Mouse (Mus musculus): ENCODE measurements at regions not wholly inside any gene's neighbourhood (a gene's known extent, or its start where the extent isn't known, plus 50 kb on each side); places are given as distances from the start of the nearest gene placed in this dataset.

DNA sequence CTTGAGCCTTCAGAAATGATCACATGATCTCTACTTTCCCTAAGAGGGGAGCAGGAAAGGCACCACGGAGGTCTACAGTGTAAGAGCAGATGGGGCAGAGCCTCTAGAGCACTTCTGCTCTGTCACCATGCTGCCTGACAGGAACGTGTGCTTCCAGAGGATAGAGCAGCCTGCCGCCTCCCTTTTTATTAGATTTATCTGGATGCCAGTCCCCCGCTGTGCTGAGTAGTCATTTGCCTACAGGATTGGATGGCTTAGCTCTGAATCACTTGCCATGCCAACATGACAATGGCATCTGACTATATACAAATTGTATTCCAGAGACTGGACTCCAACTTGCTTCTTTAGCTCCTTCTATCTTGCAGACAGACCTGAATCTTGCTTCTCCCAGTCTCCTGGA, 234.2 kb upstream of the Rbfox1 start:
- DNase-seq (ENCODE audit: low spot score) = no peak
- 52% methylated on average over 4 of the region's 4 CpGs for WGBS
- no peak overlapping the region for H3K4me3 ChIP-seq
- H3K4me1 ChIP-seq = no peaks in the 10 kb centered on the region
- no peak overlapping the region for H3K27ac ChIP-seq
- H3K36me3 ChIP-seq = no peaks in the 10 kb centered on the region
- no peaks in the 10 kb centered on the region for H3K27me3 ChIP-seq (ENCODE audit: insufficient read depth, poor library complexity, severe bottlenecking)
- H3K9me3 ChIP-seq = no peaks in the 10 kb centered on the region

DNA sequence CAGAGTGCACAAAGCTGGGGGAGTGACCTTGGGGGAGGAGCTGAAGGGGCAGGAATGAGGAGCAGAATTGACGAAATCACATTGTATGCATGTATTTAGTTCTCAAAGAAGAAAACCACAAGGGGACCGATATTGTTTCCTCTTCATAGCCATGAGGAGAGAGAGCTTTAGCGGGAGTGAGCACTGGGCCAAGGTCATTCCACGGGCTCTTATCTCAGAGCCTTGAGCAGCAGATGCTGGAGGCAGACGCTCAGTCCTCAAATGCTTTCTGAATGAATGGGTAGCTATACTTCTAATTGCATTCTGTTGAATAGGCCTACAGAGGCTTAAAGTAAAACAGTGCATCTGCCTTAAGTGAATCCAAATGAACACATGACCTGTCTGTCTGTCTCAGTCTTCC, 245.2 kb upstream of the Rbfox1 start:
- H3K4me3 ChIP-seq = no peak overlapping the region
- no peak for DNase-seq (ENCODE audit: low spot score)
- no peaks in the 10 kb centered on the region for H3K4me1 ChIP-seq
- H3K36me3 ChIP-seq = no peaks in the 10 kb centered on the region
- no peak overlapping the region for H3K27ac ChIP-seq
- H3K27me3 ChIP-seq (ENCODE audit: insufficient read depth, poor library complexity, severe bottlenecking) = no peaks in the 10 kb centered on the region
- WGBS = 74% methylated on average over 5 of the region's 5 CpGs
- no peaks in the 10 kb centered on the region for H3K9me3 ChIP-seq

- no peak for DNase-seq (ENCODE audit: low spot score)
- WGBS = 68% methylated on average over 3 of the region's 3 CpGs
- H3K4me3 ChIP-seq = no peak overlapping the region
- H3K9me3 ChIP-seq = no peaks in the 10 kb centered on the region
- H3K4me1 ChIP-seq = no peaks in the 10 kb centered on the region
- H3K27me3 ChIP-seq (ENCODE audit: insufficient read depth, poor library complexity, severe bottlenecking) = no peaks in the 10 kb centered on the region
- no peak overlapping the region for H3K27ac ChIP-seq
- H3K36me3 ChIP-seq = no peaks in the 10 kb centered on the region
Observed at GRCm38 (mm10) chr16:5629996-5630395, 255.2 kb upstream of the Rbfox1 start.

GRCm38 (mm10) chr16:5627910-5628309, 257.2 kb upstream of the Rbfox1 start:
- no peaks in the 10 kb centered on the region for H3K4me1 ChIP-seq
- H3K36me3 ChIP-seq = no peaks in the 10 kb centered on the region
- H3K9me3 ChIP-seq = no peaks in the 10 kb centered on the region
- H3K4me3 ChIP-seq = no peak overlapping the region
- no peak overlapping the region for H3K27ac ChIP-seq
- WGBS = 72% methylated on average over 4 of the region's 4 CpGs
- H3K27me3 ChIP-seq (ENCODE audit: insufficient read depth, poor library complexity, severe bottlenecking) = no peaks in the 10 kb centered on the region
- DNase-seq (ENCODE audit: low spot score) = no peak

DNA sequence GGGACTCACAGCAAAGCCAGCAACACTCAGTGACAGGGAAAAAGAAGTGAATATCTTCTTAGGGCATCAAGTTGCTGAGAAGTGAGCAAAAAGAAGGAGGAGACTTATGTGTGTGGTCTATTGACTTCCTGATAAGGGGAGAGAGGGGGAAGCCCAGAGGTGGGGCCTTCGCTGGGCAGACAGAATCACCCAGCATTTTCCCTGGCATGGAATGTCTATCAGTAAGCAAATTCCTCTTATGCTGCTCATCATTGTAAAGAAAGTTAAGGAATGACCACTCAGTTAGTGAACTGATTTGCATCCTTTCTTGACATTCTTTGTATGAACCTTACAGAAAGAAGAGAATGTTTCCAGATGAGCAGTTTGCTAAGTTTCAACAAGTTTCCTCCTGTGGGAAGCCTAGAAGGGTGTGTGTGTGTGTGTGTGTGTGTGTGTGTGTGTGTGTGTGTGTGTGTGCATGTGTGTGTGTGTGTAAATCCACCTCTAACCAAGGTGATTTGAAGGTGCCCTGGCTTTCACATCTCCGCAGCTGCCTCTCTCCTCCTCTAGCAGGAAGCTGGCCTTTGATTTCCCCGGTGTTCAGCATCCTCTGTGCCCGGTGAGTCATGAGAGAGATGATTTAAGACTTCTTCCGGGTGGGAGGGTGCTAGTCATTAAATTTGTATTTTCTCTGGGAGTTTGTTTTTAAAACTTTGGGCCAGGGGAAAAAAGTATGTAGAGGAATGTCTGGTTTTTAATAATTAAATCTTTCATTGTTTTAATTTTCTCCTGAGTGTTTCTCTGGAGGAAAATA, 257.8 kb upstream of the Rbfox1 start:
- 50% methylated on average over 5 of the region's 5 CpGs for WGBS
- Histone ChIP-seq H3K36me3 (no peaks in the 10 kb centered on the region), H3K4me1 (no peaks in the 10 kb centered on the region), H3K27me3 (ENCODE audit: insufficient read depth, poor library complexity, severe bottlenecking) (no peaks in the 10 kb centered on the region), H3K27ac (no peak overlapping the region), H3K9me3 (no peaks in the 10 kb centered on the region), H3K4me3 (no peak overlapping the region)
- DNase-seq (ENCODE audit: low spot score) = no peak

GRCm38 (mm10) chr16:5625159-5625558, 260.0 kb upstream of the Rbfox1 start:
- no peaks in the 10 kb centered on the region for H3K9me3 ChIP-seq
- H3K36me3 ChIP-seq = no peaks in the 10 kb centered on the region
- H3K27ac ChIP-seq = no peak overlapping the region
- WGBS = 54% methylated on average over 3 of the region's 3 CpGs
- H3K4me3 ChIP-seq = no peak overlapping the region
- DNase-seq (ENCODE audit: low spot score) = no peak
- H3K4me1 ChIP-seq = no peaks in the 10 kb centered on the region
- H3K27me3 ChIP-seq (ENCODE audit: insufficient read depth, poor library complexity, severe bottlenecking) = no peaks in the 10 kb centered on the region

- Histone ChIP-seq H3K27me3 (ENCODE audit: insufficient read depth, poor library complexity, severe bottlenecking) (no peaks in the 10 kb centered on the region), H3K36me3 (no peaks in the 10 kb centered on the region), H3K4me3 (no peak overlapping the region), H3K9me3 (no peaks in the 10 kb centered on the region), H3K27ac (no peak overlapping the region), H3K4me1 (no peaks in the 10 kb centered on the region)
- WGBS = 83% methylated on average over 3 of the region's 3 CpGs
- no peak for DNase-seq (ENCODE audit: low spot score)
Observed at GRCm38 (mm10) chr16:5620566-5620965, 264.6 kb upstream of the Rbfox1 start.

DNA sequence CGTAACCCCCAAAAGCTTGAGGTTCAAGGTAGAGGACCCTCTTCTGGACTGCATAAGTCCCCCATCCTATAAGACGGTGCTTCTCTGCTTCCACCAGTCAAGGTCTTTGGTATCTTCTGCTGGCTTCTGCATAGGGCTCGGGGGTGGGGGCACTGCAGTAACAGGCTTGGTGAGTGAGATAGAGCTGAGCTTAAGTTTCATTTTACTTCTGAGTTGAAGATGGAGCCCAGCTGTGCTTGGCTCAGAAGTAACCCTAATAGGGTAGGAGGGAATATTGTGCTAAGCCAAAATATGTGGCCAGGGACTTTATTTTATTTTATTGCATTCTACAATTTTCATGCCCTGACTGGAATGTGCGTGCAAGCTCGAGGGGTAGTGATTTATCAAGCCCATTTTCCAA, 268.8 kb upstream of the Rbfox1 start:
- DNase-seq (ENCODE audit: low spot score) = no peak
- Histone ChIP-seq H3K4me3 (no peak overlapping the region), H3K9me3 (no peaks in the 10 kb centered on the region), H3K27me3 (ENCODE audit: insufficient read depth, poor library complexity, severe bottlenecking) (no peaks in the 10 kb centered on the region), H3K27ac (no peak overlapping the region), H3K36me3 (no peaks in the 10 kb centered on the region), H3K4me1 (no peaks in the 10 kb centered on the region)
- 76% methylated on average over 5 of the region's 5 CpGs for WGBS

- H3K27me3 ChIP-seq (ENCODE audit: insufficient read depth, poor library complexity, severe bottlenecking) = no peaks in the 10 kb centered on the region
- DNase-seq (ENCODE audit: low spot score) = no peak
- H3K27ac ChIP-seq = no peak overlapping the region
- H3K4me1 ChIP-seq = no peaks in the 10 kb centered on the region
- 75% methylated on average over 6 of the region's 6 CpGs for WGBS
- H3K9me3 ChIP-seq = no peaks in the 10 kb centered on the region
- no peaks in the 10 kb centered on the region for H3K36me3 ChIP-seq
- H3K4me3 ChIP-seq = no peak overlapping the region
Observed at GRCm38 (mm10) chr16:5595359-5595758, 289.8 kb upstream of the Rbfox1 start.

DNA sequence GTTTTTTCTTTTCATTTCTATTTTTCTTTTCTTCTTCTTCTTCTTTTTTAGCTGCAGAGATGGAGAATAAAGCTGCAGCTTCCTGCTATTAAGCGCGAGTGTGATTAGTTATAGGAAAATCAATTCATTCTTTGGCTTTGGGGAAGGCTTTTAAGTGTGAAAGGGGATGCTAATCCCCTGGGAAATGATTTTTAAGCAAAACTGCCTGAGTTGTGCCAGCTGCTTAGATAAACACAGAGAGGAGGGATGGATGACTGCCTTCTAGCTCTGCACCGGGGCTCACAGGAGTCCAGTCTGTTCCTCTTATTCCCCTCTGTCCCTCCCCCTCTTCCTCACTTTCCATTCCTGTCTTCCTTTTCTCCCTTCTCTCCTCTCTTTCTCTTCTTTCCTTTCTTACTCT, 306.8 kb upstream of the Rbfox1 start:
- DNase-seq (ENCODE audit: low spot score) = no peak
- 78% methylated on average over 3 of the region's 3 CpGs for WGBS
- Histone ChIP-seq H3K4me1 (no peaks in the 10 kb centered on the region), H3K27me3 (ENCODE audit: insufficient read depth, poor library complexity, severe bottlenecking) (no peaks in the 10 kb centered on the region), H3K36me3 (no peaks in the 10 kb centered on the region), H3K27ac (no peak overlapping the region), H3K9me3 (no peaks in the 10 kb centered on the region), H3K4me3 (no peak overlapping the region)

GRCm38 (mm10) chr16:5572780-5573179, 312.4 kb upstream of the Rbfox1 start:
- no peaks in the 10 kb centered on the region for H3K4me1 ChIP-seq
- DNase-seq (ENCODE audit: low spot score) = no peak
- H3K4me3 ChIP-seq = no peak overlapping the region

DNA sequence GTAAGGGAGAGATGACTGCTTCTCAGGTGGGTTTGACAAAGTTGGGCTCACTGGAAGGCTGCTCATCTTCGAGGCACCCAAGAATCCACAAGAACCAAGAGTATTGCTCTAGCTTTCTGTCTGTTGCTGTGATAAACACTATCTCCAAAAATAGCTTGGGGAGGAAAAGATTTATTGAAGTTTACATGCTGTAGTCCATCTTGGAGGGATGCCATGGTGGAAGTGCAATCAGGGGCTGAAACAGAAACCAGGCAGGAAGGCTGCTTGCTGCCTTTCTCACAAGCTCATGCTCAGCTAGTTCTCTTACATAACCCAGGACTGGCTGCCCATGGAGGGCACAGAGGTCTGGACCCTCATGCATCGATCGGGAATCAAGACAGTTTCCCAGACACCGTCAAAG, 314.5 kb upstream of the Rbfox1 start:
- H3K27ac ChIP-seq = no peak overlapping the region
- H3K9me3 ChIP-seq = no peaks in the 10 kb centered on the region
- H3K36me3 ChIP-seq = no peaks in the 10 kb centered on the region
- no peaks in the 10 kb centered on the region for H3K4me1 ChIP-seq
- 88% methylated on average over 4 of the region's 4 CpGs for WGBS
- H3K4me3 ChIP-seq = no peak overlapping the region
- DNase-seq (ENCODE audit: low spot score) = no peak
- H3K27me3 ChIP-seq (ENCODE audit: insufficient read depth, poor library complexity, severe bottlenecking) = no peaks in the 10 kb centered on the region

More at GRCm38 (mm10) chr16:5572780-5573179, 312.4 kb upstream of the Rbfox1 start:
- H3K27me3 ChIP-seq (ENCODE audit: insufficient read depth, poor library complexity, severe bottlenecking) = no peaks in the 10 kb centered on the region
- H3K27ac ChIP-seq = no peak overlapping the region
- H3K9me3 ChIP-seq = no peaks in the 10 kb centered on the region
- H3K36me3 ChIP-seq = no peaks in the 10 kb centered on the region

DNA sequence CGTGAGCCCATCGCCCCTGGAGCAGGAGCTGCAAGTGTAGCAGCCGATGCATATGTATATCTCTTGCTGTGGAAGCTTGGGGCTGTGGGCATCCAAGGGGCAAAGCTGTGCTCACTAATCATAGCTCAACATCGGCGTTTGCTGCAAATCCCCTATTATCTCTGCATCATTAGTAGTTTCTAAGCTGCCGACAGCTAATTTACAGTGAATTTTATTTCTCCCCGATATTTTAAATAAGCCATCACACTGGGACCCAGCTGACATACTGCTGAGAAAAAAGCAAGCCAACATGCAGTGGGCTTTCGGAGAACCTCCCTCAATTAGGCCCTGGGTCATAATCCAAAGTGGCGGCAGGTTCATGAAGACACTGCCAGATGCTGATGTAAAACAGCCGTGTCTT, 313.3 kb upstream of the Eef2kmt start:
- H3K27ac ChIP-seq = no peak overlapping the region
- H3K27me3 ChIP-seq (ENCODE audit: insufficient read depth, poor library complexity, severe bottlenecking) = no peaks in the 10 kb centered on the region
- no peaks in the 10 kb centered on the region for H3K4me1 ChIP-seq
- H3K4me3 ChIP-seq = no peak overlapping the region
- DNase-seq (ENCODE audit: low spot score) = no peak
- no peaks in the 10 kb centered on the region for H3K9me3 ChIP-seq
- H3K36me3 ChIP-seq = no peaks in the 10 kb centered on the region
- WGBS = 81% methylated on average over 10 of the region's 10 CpGs

DNA sequence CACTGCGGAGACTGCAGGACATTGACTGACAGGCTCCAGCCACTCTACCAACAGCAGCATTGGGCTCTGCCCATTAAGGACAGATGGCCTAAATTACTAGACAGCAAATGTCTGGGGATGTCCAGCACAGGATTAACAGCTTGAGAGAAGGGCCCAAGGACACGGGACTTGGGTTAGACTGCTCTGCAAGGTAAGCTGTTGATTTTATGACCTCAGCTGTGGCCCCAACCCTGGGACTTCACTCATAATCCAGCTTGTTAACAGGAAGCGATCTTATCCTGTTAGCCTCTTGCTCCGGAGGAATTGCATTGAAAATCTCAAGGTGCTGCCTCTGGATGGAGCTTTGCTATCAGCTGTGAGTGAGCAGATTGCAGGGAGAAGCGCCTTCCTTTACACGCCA, 293.2 kb upstream of the Eef2kmt start:
- no peak for DNase-seq (ENCODE audit: low spot score)
- no peaks in the 10 kb centered on the region for H3K9me3 ChIP-seq
- H3K4me3 ChIP-seq = no peak overlapping the region
- H3K36me3 ChIP-seq = no peaks in the 10 kb centered on the region
- WGBS = 48% methylated on average over 6 of the region's 6 CpGs
- 0 out of 2 replicates have a peak, but pooled peaks cover 2% of the 10 kb centered on the region for H3K4me1 ChIP-seq
- H3K27ac ChIP-seq = no peak overlapping the region
- no peaks in the 10 kb centered on the region for H3K27me3 ChIP-seq (ENCODE audit: insufficient read depth, poor library complexity, severe bottlenecking)
